Mouse (Mus musculus) left cerebral cortex, postnatal 10 days (tissue): ENCODE results near the gene Zbtb32. TPM values are rescaled to one million over a fixed set of nuclear protein-coding genes. Genes with fewer than 3 reads are reported as not detected.

Experiments used
- DNase-seq, 2 experiments: peaks; one replicate each; pipeline ENCODE4 v3.0.0; 2021 to 2022; ENCODE audit warnings: low spot score in 2 of 2, mixed read lengths in 1 of 2; ENCODE audit errors: extremely low spot score in 1 of 2
- intact Hi-C: fragments of 180-260 bp; cut with DNase I; formaldehyde crosslinking; loops from one replicate; pipeline ENCODE4 v1.15.1; 2025
- total RNA-seq, 2 experiments: library from RNA; stranded (reverse); gene quantifications; 2 replicates each; pipeline ENCODE4 v1.2.3; 2021

Gene Zbtb32
- total RNA-seq = not detected

GRCm38 (mm10) chr7:30598786-30599185 is at the start of gene Zbtb32:
Gene Zbtb32 (minus strand): TSS chr7:30598909.
- intact Hi-C loops = no loop called here
- DNase-seq = no peak

DNA sequence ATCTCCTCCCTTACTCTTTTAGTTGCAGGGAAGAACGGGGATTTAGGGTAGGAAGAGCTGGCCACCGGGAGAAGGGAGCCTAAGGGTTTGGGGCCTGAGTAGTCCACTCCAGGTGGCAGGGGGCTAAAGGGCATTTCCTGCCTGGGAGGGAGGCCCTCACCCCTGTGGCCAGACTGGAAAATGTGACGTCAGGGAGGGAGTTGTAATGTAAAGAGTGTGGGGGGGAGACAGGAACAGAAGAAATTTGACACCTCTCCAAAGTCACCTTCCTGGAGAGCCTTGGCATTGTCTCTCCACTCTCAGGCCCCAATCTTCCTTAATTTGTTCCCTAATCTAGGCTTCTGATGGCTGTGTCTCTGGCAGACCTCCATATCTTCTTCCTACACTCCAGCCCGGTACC is 40.4 kb upstream of the Zbtb32 start:
- DNase-seq = no peak
- intact Hi-C loops = no loop called here

GRCm38 (mm10) chr7:30636395-30636794 is 37.7 kb upstream of the Zbtb32 start:
- no peak for DNase-seq
- intact Hi-C loops = no loop called here

DNA sequence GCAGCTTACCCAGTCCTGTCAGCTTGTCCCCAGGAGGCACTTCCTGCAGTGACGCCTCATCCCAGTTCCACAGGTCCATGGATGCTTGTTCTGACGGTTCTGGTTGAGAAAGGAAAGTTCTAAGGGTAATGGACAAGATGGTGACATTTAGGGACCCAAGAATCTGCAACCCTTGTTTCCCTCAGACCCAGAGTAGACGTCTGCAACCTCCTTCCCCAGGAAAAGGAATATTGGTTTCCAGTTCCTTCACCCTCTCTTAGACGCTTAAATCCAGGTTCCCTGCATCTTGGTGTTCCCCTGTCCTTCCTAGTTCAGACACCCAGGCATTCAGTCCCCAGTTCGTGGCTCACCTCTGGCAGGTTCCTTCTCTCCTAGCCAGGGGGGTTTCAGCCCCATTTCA is 37.0 kb upstream of the Zbtb32 start, which contains the start of gene Etv2:
Gene Etv2 (minus strand): TSS at position 101 of the 400 bp plus-strand sequence.
- DNase-seq = no peak
- intact Hi-C loops = no loop called here

GRCm38 (mm10) chr7:30634621-30635020 is 35.9 kb upstream of the Zbtb32 start:
- DNase-seq = peak in 1 of 2 experiments; percentile 78
- intact Hi-C loops = no loop called here

DNA sequence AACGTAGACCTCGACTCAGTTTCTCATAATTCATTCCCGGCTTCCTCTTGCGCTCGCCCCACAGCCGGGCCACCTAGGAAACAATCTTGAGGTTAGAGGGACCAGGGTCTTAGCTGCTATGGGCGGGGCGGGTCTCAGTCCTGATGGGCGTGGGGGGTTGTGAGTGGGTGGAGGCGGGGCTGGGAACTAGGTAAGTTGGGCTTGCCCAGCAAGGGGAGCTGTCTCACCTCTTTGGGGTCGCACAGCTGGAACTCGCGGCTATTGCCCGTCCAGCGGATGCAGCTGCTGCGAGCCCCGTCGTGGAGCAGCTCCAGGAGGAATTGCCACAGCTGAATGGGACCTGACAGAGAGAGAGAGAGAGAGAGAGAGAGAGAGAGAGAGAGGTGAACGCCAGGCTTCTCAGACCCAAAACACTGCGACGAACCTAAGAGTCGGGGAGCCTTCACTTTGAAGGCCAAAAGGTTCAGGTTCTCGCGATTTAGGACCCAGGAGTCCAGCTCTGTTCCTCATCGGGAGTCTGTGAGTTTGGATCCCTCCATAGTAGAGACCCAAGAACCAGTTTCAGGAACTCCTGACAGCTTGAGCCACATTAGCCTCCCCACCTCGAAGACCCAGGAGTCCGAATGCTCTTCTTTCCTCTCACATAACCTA is 35.2 kb upstream of the Zbtb32 start:
- no peak for DNase-seq
- intact Hi-C loops = no loop called here

GRCm38 (mm10) chr7:30629013-30629412 is 30.3 kb upstream of the Zbtb32 start:
- no peak for DNase-seq
- intact Hi-C loops = no loop called here

DNA sequence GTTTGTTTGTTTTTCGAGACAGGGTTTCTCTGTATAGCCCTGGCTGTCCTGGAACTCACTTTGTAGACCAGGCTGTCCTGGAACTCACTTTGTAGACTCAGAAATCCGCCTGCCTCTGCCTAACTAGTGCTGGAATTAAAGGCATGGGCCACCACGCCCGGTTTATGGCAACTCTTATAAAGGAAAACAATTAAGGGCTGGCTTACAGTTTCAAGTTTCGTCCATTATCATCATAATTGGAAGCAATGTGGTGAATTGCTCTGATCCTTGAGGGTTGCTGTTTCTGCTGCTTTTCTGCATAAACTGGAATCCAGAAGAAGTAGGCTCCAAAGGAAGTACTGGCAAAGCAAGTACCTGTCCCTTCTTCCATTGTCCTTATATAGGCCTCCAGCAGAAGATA is 27.9 kb upstream of the Zbtb32 start:
- DNase-seq = no peak
- intact Hi-C loops = no loop called here

DNA sequence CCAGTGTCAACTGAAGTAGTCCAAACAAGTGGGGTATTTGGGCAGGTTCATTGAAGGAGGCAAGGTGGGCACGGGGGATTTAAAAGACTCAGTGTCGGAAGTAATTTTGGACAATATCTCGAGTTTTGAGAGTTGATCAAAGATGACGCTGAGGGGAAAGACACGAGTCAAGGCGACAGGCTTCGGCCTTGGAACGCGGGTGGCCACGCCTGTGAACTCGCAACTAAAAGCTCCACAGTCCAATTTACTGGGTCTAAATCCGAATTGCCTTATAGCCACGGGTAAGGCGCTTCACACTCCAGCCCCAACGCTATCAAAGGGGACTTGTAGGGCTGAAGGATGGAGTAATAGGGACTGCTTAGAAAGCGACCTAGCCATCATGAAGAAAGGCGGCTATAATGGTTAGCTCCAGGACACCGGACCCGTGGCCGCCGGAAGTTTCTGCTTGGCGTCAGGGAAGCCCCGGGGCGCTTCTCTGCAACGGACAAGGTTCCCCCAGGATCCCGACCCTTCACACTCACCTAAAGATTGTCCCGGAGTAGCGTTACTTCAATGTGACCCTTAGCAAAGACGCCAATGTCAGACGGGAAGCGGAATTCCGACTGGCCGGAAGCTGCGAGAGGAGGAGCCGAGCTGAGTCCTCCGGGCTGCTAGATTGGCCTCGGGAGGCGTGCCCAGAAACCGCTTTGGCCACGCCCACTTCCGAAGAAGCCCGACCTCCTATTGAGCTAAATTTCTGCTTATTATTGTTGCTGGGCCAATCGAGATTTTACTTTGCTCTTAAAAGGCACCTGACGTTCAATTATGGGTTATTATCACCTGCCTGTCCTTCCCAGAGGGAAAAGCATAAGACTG is 27.0 kb upstream of the Zbtb32 start, which contains the start of gene Cox6b1:
Gene Cox6b1 (minus strand): TSS at position 622 of the 855 bp plus-strand sequence.
- DNase-seq = peak; percentile 83 to 93
- intact Hi-C loops = no loop called here

DNA sequence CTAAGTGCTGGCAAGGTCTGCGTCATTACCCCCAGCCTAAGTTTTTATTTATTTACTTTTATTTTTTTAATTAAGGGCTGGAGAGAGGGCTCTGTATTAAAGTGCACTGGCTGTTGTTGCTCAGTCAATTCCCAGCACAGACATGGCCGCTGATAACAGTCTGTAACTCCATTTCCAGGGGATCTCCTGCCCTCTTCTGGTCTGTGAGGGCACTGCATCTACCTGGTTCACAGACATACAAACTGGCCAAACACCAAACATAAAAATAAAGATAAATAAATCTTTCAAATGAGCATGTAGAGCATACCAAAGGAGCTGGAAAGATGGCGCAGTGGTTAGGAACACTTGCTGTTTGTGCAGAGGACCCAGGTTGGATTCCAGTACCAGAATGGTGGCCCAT is 20.5 kb upstream of the Zbtb32 start:
- intact Hi-C loops = no loop called here
- no peak for DNase-seq

DNA sequence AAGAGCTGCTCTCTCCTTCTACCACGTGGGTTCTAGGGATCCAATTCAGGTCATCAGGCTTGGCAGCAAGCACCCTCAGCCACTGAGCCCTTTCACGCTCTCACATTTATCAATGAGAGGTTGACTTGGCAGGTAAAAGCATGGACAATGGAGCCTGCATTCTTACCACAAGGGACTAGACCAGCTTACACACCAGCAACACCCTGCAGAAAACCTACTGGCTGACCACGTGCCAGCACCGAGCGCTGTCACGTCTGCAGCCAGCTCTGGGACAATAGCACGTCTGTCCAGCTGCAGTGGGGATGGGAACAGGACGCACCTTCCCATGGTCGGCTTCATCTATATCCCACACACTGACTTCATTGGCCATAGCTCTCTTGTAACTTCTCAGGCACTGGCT is 19.9 kb upstream of the Zbtb32 start:
- intact Hi-C loops = no loop called here
- DNase-seq = no peak

DNA sequence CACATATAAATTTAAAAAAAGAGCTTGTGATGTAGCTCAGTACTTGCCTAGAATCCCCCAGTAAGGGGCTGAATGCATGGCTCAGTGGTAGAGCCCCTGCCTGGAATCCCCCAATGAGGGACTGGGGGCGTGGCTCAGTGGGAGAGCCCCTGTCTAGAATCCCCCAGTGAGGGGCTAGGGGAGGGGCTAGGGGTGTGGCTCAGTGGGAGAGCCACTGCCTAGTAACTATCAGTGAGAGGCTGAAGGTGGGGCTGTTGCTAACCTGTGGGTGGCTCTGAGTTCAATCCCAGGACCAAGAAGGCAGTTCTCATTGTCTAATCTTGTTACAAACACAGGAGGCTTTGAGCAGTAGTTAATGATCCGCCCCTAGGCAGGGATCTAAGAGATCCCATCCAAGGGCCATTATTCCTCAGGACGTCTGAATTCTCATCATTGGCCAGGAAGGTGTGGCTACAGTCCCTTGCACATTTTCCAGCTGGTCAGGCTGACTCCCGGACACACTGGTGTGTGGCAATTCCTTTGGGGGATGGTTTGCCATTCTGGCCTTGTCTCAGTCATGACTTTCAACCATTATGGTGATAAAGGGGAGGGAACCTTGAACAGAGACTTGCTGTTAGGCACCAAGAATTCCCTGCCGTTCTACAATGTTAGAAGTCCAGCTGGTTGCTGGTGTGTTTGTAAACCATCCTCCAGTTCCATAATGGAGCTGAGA is 16.5 kb upstream of the Zbtb32 start:
- no peak for DNase-seq
- intact Hi-C loops = no loop called here

- DNase-seq = no peak
- intact Hi-C loops = no loop called here
These were observed 15.7 kb upstream of the Zbtb32 start for GRCm38 (mm10) chr7:30614454-30614853.

- intact Hi-C loops = no loop called here
These were observed 14.9 kb upstream of the Zbtb32 start for GRCm38 (mm10) chr7:30613529-30614112.

DNA sequence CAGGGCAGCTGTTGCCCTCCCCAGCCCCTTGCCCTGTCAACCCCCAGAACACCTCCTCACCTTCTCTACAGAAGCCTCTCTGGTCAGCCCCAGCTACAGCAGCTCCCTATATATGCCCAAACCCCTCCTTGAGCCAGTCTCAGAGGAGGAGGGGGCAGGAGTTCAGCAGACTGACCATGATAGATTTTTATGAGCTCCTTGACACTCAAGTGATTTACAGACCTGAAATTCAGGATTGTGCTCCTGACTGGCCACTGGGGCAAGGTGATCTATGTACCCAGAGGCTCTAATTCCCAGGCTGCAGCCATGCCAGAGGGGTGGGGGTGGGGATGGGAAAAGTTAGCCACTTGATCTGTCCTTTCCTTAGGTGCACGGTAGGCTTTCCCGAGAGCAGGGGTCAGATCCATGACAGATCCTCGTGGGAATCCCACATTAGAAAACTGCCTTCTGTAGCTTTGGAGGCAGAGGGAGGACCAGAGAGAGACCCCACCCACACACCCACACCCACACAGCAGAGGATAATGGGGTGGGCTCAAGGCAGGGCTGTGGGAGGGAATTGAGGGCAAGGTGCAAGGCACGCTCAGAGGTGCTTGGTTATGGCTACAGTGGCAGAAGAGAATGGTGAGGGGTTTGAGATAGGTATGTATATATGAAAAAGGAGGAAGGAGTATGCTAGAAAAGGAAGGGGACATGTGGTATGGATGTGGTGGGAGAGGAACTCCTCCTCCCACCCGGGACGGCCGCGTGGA is 14.1 kb upstream of the Zbtb32 start, which contains the start of gene Upk1a:
Gene Upk1a (minus strand): TSS at position 194 of the 749 bp plus-strand sequence.
- no peak for DNase-seq
- intact Hi-C loops = no loop called here

More at GRCm38 (mm10) chr7:30613529-30614112, 14.9 kb upstream of the Zbtb32 start:
- DNase-seq = peak; percentile 39 to 54

GRCm38 (mm10) chr7:30610043-30610442 is 11.3 kb upstream of the Zbtb32 start:
- no peak for DNase-seq
- intact Hi-C loops = no loop called here

- intact Hi-C loops = no loop called here
- no peak for DNase-seq
These were observed 9.8 kb upstream of the Zbtb32 start for GRCm38 (mm10) chr7:30608476-30608875.

- DNase-seq = peak in 1 of 2 experiments; percentile 74
- intact Hi-C loops = no loop called here
These were observed 9.1 kb upstream of the Zbtb32 start for GRCm38 (mm10) chr7:30607706-30608309.
